Mouse (Mus musculus) E14TG2a.4 (cell line): Measurements from ENCODE around the gene Fry.

Experiments used
- H3K27me3 ChIP-seq: 2 replicates; pipeline ENCODE4 v1.6.1; 2014; ENCODE audit warnings: low read length, control low read depth; ENCODE audit not compliant: insufficient read depth
- H3K36me3 ChIP-seq: 2 replicates; pipeline ENCODE4 v1.6.1; 2014; ENCODE audit warnings: low read length, control low read depth; ENCODE audit not compliant: insufficient read depth
- H3K4me1 ChIP-seq: replicated peaks from 2 replicates; pipeline ENCODE4 v1.6.1; 2014; ENCODE audit warnings: low read depth, low read length, control low read depth
- H3K4me3 ChIP-seq: replicated peaks from 2 replicates; pipeline ENCODE4 v1.5.1; 2014; ENCODE audit warnings: mild to moderate bottlenecking, low read length
- H3K9me3 ChIP-seq: 2 replicates; pipeline ENCODE4 v1.6.1; 2014; ENCODE audit warnings: low read length, control low read depth
- CTCF ChIP-seq: conservative IDR thresholded peaks from 2 replicates; pipeline ENCODE4 v1.5.1; 2014; ENCODE audit warnings: low read length
- NANOG ChIP-seq: IDR thresholded peaks from 2 replicates; pipeline ENCODE4 v1.6.1; 2014; ENCODE audit warnings: borderline replicate concordance, low read length, mixed read lengths
- POU5F1 ChIP-seq: IDR thresholded peaks from 2 replicates; pipeline ENCODE4 v1.6.1; 2014; ENCODE audit warnings: low read length, borderline replicate concordance

The Fry gene

DNA sequence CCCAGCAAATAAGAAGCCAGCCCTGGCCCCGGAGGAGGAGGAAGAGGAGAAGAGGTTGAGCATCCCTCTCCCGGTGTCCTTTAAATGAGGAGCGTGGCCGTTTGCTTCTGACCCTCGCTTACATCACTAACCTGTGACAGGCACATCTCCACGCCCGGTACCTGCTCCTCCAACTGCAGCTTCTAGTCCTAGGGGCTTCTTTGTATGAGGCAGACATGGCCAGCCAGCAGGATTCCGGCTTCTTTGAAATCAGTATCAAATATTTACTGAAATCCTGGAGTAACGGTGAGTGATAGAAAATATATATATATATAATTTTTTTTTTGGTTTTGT lies 141.6 kb downstream of the Fry start:
- H3K27me3 ChIP-seq, result no peaks in the 10 kb centered on the region
- TF ChIP-seq NANOG (no peak), POU5F1 (no peak), CTCF (no peak)
- peaks cover 56% of the 10 kb centered on the region for H3K4me1 ChIP-seq
- no peaks in the 10 kb centered on the region for H3K9me3 ChIP-seq
- H3K36me3 ChIP-seq, result no peaks in the 10 kb centered on the region
- H3K4me3 ChIP-seq, result peak overlapping the region; percentile 68

DNA sequence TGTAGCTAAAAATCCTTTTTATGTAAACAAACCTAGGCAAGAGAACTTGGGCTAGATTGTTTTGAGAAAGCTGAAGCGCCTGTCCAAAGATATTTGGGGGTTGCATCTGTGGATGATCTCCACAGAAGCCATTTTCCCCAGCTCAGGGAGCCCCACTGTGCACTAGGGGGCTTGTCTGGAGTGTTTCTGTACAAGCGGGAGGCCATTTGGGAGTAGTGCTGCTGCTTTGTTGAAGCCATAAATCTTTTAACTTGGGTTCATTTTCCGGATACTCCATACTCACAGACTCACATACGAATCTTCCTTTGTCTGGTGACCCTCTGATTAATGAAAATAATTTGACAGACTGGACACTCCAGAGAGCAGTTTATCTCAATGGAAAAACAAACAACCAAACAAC lies 142.9 kb downstream of the Fry start:
- Histone ChIP-seq H3K4me3 (no peak overlapping the region), H3K4me1 (peaks cover 51% of the 10 kb centered on the region), H3K27me3 (no peaks in the 10 kb centered on the region), H3K9me3 (no peaks in the 10 kb centered on the region), H3K36me3 (no peaks in the 10 kb centered on the region)
- TF ChIP-seq POU5F1 (no peak), NANOG (no peak), CTCF (no peak)

DNA sequence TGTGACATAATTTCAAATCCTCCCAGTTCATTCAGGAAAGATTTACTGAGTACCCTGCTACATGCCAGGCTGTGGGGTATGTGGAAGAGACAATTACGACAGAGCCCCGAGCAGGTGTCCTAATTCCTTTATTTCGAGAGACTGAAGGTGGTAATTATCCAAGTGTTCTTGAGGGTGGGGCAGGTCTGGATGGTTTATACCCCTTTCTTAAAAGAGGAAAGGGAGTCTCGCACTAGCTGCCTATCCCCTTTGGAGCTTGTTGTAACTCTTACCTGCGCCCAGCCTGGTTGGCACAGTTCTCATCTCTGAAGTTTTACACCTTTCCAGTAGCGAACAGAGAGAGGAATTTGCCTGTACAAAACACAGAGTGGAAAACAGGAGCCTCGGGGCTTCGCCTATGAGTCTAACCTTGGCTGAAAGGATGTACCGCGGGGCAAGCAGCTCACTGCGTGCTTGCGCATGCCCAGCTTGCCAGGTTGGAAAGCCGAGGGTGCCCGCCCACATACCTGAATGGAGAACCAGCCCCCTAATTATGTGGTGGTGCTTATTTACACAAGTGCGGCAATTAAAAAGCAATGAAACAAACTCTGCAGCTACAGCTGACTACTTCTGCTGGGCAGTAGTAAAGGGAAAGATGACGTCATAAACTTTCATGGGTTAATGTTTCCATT lies 143.7 kb downstream of the Fry start:
- H3K4me1 ChIP-seq, result peaks cover 48% of the 10 kb centered on the region
- TF ChIP-seq CTCF, result no peak
- TF ChIP-seq NANOG, result no peak
- TF ChIP-seq POU5F1, result no peak
- H3K9me3 ChIP-seq, result no peaks in the 10 kb centered on the region
- H3K27me3 ChIP-seq, result no peaks in the 10 kb centered on the region
- H3K4me3 ChIP-seq, result no peak overlapping the region; the same call in 1 of the 2 replicates
- H3K36me3 ChIP-seq, result no peaks in the 10 kb centered on the region

DNA sequence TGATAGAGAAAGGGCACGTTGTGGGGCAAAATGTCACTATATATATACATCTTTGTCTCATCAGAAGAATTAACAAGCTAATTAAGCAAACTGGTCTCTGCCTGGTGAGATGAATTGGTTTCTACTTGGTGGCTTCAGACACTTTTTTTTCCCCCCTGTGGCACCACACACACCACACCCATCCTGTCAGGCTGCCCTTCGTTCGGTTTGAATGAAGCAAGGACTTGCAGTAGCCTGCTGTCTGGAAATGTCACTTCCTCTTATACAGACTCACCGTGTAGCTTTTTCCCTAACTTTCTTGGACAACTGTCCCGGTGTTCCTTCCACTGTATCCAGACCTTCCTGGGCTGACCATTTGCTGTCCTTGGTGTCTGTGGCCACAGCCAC lies 144.3 kb downstream of the Fry start:
- Histone ChIP-seq H3K4me3 (no peak overlapping the region; the same call in 1 of the 2 replicates), H3K36me3 (no peaks in the 10 kb centered on the region), H3K27me3 (no peaks in the 10 kb centered on the region), H3K4me1 (peaks cover 44% of the 10 kb centered on the region), H3K9me3 (no peaks in the 10 kb centered on the region)
- TF ChIP-seq POU5F1, result no peak
- no peak for TF ChIP-seq NANOG
- TF ChIP-seq CTCF, result no peak

DNA sequence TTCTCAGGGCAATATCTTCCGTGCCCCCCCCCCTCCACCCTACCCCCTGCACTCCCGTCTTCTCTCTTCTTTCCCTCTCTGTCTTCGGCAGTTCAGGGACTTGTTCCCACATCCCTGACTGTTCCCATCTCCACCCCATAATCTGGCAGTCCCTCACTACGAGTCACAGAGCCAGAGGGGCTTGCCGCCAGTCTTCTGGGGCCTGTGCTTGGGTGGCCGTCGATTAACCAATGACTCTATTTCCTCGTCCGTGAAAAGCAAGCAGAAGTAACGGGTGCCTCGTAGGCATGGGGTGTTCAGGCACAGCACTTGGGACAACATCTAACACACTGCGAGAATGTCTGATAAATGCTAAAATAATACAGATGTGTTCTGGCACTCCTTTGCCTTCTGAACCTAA lies 144.7 kb downstream of the Fry start:
- H3K36me3 ChIP-seq, result no peaks in the 10 kb centered on the region
- no peak for TF ChIP-seq NANOG
- no peak for TF ChIP-seq CTCF
- no peak for TF ChIP-seq POU5F1
- H3K4me1 ChIP-seq, result peaks cover 43% of the 10 kb centered on the region
- H3K4me3 ChIP-seq, result no peak overlapping the region
- no peaks in the 10 kb centered on the region for H3K9me3 ChIP-seq
- no peaks in the 10 kb centered on the region for H3K27me3 ChIP-seq

DNA sequence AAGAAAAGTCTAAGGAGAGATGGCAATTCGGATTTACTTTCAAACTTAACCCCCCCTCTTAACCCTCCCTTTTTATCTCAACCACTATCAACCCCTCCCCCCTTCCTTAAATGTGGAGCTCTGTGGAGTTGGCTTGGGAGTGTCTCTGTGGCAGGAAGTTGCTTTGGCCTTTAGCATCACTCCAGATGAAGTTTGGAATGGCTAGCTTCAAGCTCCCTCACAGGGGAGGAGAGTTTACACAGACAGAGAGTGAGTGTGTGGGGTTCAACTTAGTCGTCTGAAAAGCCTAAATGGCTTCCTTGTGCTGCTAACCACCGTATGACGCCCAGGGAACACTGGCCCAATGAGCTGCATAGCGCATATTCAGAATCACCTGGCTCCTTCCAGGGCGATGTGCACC lies 145.2 kb downstream of the Fry start:
- H3K4me1 ChIP-seq, result peaks cover 41% of the 10 kb centered on the region
- no peaks in the 10 kb centered on the region for H3K36me3 ChIP-seq
- H3K4me3 ChIP-seq, result no peak overlapping the region
- H3K9me3 ChIP-seq, result no peaks in the 10 kb centered on the region
- TF ChIP-seq POU5F1, result no peak
- TF ChIP-seq NANOG, result no peak
- no peak for TF ChIP-seq CTCF
- no peaks in the 10 kb centered on the region for H3K27me3 ChIP-seq

DNA sequence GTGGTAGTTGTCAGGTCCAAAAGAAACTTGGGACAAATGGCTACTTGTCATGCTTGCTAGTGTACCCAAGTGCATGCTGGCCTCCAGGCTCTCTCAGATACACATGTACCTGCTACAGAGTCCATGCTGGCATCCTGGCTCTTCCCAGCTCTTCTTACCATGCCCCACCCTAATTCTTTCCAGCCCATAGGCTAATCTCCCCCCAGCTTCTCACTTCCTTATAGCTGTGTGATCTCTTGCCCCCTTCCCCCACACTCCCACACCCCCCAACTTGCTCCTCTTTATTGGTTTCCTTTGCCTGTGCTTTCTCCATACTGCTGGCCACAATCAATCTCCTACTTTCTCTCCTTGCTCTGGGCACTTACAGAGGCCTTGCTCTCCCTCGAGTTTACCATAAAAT lies 146.6 kb downstream of the Fry start:
- Histone ChIP-seq H3K4me3 (no peak overlapping the region), H3K4me1 (peaks cover 31% of the 10 kb centered on the region), H3K9me3 (no peaks in the 10 kb centered on the region), H3K36me3 (no peaks in the 10 kb centered on the region), H3K27me3 (no peaks in the 10 kb centered on the region)
- no peak for TF ChIP-seq CTCF
- TF ChIP-seq POU5F1, result no peak
- no peak for TF ChIP-seq NANOG

DNA sequence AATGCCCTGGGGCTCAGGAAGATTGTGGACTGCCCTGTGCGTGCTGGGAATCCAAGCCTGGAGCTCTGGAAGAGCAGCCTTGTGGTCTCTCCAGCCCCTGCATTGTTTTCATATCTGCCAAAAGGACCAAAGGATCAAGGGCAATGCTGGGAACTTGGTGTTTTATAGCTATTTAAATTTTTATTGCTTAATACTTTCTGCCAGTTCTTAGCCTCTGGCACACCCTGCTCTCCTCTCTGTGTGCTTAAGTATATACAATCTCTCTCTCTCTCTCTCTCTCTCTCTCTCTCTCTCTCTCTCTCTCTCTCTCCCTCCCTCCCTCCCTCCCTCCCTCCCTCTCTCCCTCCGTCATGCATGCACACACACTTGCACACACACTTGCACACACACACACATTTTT lies 147.5 kb downstream of the Fry start:
- Histone ChIP-seq H3K9me3 (no peaks in the 10 kb centered on the region), H3K4me3 (no peak overlapping the region), H3K36me3 (no peaks in the 10 kb centered on the region), H3K27me3 (no peaks in the 10 kb centered on the region), H3K4me1 (peaks cover 30% of the 10 kb centered on the region)
- TF ChIP-seq NANOG (no peak), POU5F1 (no peak), CTCF (no peak)

DNA sequence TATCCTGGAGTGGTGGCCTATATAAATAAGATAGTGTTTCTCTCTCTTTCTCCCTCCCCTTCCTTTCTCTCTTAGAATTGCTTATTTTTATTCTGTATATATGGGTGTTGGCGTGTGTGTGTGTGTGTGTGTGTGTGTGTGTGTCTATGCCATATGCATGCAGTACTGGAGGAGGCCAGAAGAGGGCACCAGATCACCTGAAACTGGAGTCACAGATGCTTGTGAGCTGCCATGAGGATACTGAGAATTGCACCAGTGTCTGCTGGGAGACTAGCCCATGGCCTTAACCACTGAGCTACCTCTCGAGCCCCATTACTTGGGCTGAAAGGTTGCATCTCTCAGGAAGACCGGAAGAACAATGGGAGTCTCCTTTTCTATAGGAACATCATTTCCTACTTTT lies 149.8 kb downstream of the Fry start:
- H3K9me3 ChIP-seq, result no peaks in the 10 kb centered on the region
- H3K4me3 ChIP-seq, result no peak overlapping the region
- peaks cover 22% of the 10 kb centered on the region for H3K4me1 ChIP-seq
- no peaks in the 10 kb centered on the region for H3K27me3 ChIP-seq
- no peaks in the 10 kb centered on the region for H3K36me3 ChIP-seq
- TF ChIP-seq NANOG (no peak), CTCF (peak; percentile 48)
